Mouse (Mus musculus): ENCODE measurements around the gene Sertad1. TPM values are rescaled to one million over a fixed set of nuclear protein-coding genes. Genes with fewer than 3 reads are reported as not detected.
A peak's percentile ranks its signal among the peaks of the same experiment; 100 is the strongest.

Gene Sertad1
- 17.7 and 18.6 TPM in 2 replicates for polyA plus RNA-seq (2016; fragmentation: Nextera tagmentation; extraction: Ambion mirVana)

DNA sequence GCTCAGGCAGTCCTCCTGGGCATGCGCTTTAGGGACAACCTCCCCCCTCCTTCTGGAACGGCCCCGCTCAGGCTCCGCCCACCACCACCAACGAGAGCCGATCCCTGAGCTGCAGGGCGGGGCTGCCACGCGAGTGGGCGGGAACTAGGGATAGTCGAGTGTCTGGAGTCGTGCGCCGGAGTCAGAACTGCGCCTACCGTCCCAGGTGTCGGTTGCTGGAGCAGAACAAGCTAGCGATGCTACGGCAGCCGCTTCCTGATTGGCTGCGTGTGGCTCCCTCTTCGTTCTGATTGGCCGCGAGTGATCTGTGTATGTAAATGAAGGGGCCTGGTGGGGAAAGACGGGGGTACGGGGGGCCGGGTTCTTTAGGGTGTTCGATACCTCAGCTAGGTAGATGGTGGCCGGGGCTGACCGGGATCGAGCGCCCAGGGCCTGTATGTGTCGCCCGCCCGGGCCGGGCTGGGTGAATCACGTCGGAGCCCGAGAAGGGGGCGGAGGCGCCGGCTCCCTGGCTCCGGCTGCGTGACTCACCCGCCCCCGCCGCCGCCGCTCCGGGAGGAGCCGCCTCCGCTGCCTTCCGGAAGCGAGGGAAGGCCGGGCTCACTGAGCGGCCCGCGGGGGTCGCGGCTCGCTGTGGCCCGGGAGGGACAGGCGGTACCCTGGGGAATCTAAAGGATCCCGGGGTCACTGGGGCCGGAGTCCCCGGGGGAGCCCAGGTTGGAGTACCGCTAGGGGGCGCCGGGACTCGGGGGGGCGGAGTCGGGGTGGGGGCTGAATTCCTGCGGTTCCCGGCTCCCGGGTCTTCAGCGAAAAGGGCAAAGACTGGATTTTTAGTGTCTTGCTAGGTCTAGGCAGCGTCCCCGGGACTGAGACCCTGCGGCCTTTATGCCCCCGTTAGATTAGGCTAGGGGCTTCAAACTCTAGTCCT lies at the start of gene Sertad1:
TSS of gene Sertad1 (plus strand) at position 141 of the 928 bp plus-strand sequence.
- Histone ChIP-seq H3K36me3 (replicated peaks) (peaks cover 10% of the 10 kb centered on the region), H3K27ac (peak within 1 kb of the TSS; percentile 92), H3K9me3 (no peaks in the 10 kb centered on the region), H3K4me1 (peaks cover 54% of the 10 kb centered on the region), H3K4me3 (peak within 1 kb of the TSS; percentile 65), H3K27me3 (ENCODE audit: poor library complexity, severe bottlenecking) (peaks cover 15% of the 10 kb centered on the region)
- DNase-seq (ENCODE audit: extremely low spot score, low spot score) = peak; percentile 100
- under 1% methylated on average over 78 of the region's 80 CpGs for whole genome bisulfite sequencing

DNA sequence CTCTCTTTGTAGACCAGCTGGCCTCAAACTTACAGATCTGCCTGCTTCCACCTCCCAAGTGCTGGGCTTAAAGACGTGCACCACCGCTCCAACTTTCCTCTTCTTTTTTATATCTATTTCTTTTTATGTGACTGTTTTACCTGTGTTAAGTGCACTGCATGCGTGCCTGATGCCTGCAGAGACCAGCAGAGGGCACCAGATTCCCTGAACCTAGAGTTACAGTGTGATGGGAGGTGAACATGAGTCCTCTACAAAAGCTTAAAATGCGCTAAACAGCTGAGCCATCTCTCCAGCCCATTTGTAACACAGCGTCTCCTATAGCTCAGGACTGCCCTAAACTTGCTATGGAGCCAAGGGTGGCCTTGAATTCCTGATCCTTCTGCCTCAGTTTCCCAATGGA lies 49.2 kb upstream of the Sertad1 start:
- WGBS = 61% methylated on average over 5 of the region's 5 CpGs

DNA sequence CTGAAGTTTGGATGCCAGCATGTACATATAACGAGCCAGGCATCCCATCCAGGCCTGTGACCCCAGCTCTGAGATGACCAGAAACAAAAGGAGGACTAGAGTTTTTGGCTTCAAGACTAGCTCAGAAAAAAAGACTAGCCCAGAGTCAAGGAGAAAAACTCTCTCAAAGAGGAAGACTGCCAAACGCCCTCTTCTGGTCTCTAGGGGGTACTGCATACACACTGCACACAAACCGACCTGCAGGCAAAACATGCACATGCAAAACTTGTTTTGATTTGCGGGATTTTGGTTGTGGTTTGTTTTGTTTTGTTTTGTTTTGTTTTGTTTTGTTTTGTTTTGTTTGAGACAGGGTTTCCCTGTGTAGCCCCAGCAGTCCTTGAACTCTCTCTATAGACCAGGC lies 46.7 kb upstream of the Sertad1 start:
- WGBS = 79% methylated on average over 4 of the region's 4 CpGs
- Histone ChIP-seq H3K4me3 (no peak overlapping the region), H3K36me3 (replicated peaks) (no peaks in the 10 kb centered on the region), H3K27ac (no peak overlapping the region), H3K27me3 (ENCODE audit: poor library complexity, severe bottlenecking) (peaks cover 14% of the 10 kb centered on the region), H3K4me1 (no peaks in the 10 kb centered on the region), H3K9me3 (no peaks in the 10 kb centered on the region)
- no peak for DNase-seq (ENCODE audit: extremely low spot score, low spot score)

More for the DNA sequence above, 49.2 kb upstream of the Sertad1 start:
- peaks cover 28% of the 10 kb centered on the region for H3K27me3 ChIP-seq (ENCODE audit: poor library complexity, severe bottlenecking)
- H3K36me3 ChIP-seq (replicated peaks) = no peaks in the 10 kb centered on the region
- H3K9me3 ChIP-seq = no peaks in the 10 kb centered on the region
- no peak overlapping the region for H3K4me3 ChIP-seq
- H3K27ac ChIP-seq = no peak overlapping the region
- peak; percentile 24 for DNase-seq (ENCODE audit: extremely low spot score, low spot score)
- H3K4me1 ChIP-seq = no peaks in the 10 kb centered on the region

GRCm38 (mm10) chr7:27446051-27446450 lies 40.7 kb upstream of the Sertad1 start:
- Histone ChIP-seq H3K27me3 (ENCODE audit: poor library complexity, severe bottlenecking) (peaks cover 48% of the 10 kb centered on the region), H3K36me3 (replicated peaks) (no peaks in the 10 kb centered on the region), H3K4me1 (peaks cover 25% of the 10 kb centered on the region), H3K9me3 (no peaks in the 10 kb centered on the region), H3K4me3 (peak overlapping the region; percentile 66), H3K27ac (peak overlapping the region; percentile 33; the same call in 1 of the 2 replicates)
- WGBS = under 1% methylated on average over 18 of the region's 18 CpGs
- no peak for DNase-seq (ENCODE audit: extremely low spot score, low spot score)

DNA sequence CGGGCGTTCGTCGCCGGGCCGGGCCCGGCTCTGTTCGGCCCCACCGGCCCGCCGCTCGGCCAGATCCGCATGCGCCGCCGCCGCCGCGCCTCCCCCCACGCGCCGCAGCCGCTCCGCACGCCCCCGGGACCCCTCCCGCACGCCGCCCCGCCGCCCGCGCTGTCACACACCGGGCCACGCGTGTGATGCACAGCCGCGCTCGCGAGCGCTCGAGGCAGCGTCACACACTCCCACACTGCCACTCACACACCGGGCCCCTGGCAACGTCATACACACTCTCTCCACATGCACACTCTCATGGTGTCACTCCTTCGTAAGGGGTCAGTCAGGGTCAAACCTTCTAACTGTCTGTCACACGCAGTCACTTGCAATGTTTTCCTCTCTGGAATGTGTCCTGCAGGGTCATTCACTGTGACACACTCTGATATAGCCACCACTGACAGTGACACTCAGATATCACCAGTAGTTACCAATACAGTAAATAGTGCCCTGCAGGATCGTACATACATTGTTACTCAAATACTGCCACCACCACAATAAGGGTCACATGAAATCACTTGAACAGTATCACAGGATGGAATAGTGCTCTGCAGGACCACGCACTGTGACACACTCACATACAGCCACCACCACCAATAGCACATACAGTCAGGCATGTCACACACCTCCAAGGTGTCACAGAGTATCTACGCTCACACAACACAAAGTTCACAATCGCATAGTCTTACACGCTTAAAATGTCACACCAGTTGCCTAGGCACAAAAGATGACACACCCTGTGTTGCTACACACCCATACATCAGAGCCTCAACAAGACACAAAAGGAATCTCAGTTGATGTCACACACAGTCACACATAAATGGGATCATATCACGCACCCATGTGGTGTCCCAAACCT lies 39.9 kb upstream of the Sertad1 start:
- 7% methylated on average over 53 of the region's 53 CpGs for WGBS
- DNase-seq (ENCODE audit: extremely low spot score, low spot score) = peak; percentile 18
- H3K27me3 ChIP-seq (ENCODE audit: poor library complexity, severe bottlenecking) = peaks cover 48% of the 10 kb centered on the region
- peak overlapping the region; percentile 33; the same call in 1 of the 2 replicates for H3K27ac ChIP-seq
- H3K4me3 ChIP-seq = peak overlapping the region; percentile 66
- peaks cover 25% of the 10 kb centered on the region for H3K4me1 ChIP-seq
- H3K9me3 ChIP-seq = no peaks in the 10 kb centered on the region
- H3K36me3 ChIP-seq (replicated peaks) = no peaks in the 10 kb centered on the region

DNA sequence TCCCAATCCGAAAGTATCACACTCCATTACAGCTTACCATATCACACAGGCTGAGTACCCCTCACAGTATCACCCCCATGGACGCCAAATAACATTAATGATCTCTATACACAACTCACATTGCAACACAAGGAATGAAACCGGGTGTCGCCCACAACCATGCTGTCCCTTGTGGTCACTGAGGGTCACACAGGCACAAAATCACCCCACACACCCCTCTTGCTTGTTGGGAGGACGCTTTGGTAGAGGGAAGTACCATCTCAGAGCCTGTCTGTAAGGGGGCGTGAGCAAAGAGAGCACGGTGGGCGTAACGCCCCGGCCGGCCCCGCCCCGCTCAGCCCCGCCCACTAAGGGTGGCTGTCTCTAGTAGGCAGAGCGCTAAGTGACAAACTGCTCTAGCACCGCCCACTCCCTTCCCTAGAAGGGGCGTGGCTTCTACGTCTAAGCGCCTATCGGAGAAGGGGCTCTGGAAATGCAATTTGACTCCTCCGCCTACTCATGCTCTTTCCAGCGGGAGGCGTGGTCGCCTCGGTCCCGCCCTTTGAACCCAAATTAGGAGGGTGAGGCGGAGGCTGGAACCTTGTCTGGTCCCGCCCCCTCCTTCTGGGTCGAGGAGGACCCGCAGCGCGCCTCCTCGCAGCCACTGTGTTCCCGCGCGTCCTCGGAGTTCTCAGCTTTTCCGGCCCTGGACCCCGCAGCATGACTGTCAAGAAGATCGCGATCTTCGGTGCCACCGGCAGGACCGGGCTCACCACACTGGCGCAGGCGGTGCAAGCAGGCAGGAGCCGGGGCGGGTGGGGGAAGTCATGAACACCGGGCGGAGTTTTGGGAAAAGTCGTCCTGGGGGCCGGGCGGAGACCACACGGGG lies 39.1 kb upstream of the Sertad1 start, which contains the start of the genes Sptbn4 and Blvrb:
TSS of gene Sptbn4 (minus strand) at position 268 of the 868 bp plus-strand sequence.
TSS of gene Blvrb (plus strand) at position 560 of the 868 bp plus-strand sequence.
- H3K9me3 ChIP-seq = no peaks in the 10 kb centered on the region
- H3K4me1 ChIP-seq = peaks cover 33% of the 10 kb centered on the region
- peak within 1 kb of the TSS; percentile 66 for H3K4me3 ChIP-seq
- under 1% methylated on average over 54 of the region's 54 CpGs for WGBS
- peaks cover 48% of the 10 kb centered on the region for H3K27me3 ChIP-seq (ENCODE audit: poor library complexity, severe bottlenecking)
- H3K36me3 ChIP-seq (replicated peaks) = no peaks in the 10 kb centered on the region
- H3K27ac ChIP-seq = peak within 1 kb of the TSS; percentile 77
- peak; percentile 98 for DNase-seq (ENCODE audit: extremely low spot score, low spot score)

DNA sequence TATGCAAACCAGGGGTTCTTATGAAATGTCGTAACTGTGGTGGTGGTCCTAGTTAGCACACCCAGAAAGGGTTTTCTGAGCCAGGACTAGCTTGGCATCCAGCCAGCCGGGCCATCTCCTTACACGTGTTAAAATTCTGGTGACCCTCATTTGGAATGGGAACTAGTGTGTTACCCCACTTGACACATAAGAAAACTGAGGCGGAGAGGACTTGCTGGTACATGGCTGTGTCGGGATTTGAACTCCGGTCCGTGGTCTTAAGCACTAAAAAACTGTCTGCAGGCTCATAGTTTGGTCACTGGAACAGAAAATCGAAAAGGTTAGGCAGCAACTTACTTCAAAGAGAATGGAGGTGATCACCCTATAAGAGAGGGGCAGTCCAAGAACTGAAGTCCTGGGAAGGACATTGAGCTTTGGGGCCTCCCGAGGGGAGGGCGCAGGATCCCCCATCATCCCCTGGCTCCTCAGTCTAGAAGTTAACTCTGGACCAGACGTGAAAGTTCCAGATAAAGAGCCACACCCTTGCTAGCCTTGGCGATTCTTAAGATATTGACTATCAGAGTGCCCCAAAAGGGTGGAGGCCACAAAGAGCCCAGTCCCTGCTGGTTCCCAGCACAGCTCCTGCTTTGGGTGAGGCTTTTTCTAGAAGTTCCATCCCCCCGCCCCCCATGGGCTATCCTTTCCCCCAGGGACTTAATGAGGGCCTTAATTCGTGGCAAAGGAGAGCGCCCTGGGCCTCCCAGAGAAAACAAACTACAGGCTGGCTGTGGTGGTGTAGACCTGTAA lies 38.1 kb upstream of the Sertad1 start:
- no peaks in the 10 kb centered on the region for H3K36me3 ChIP-seq (replicated peaks)
- peaks cover 48% of the 10 kb centered on the region for H3K27me3 ChIP-seq (ENCODE audit: poor library complexity, severe bottlenecking)
- peak overlapping the region; percentile 77 for H3K27ac ChIP-seq
- H3K9me3 ChIP-seq = no peaks in the 10 kb centered on the region
- DNase-seq (ENCODE audit: extremely low spot score, low spot score) = no peak
- peak overlapping the region; percentile 66 for H3K4me3 ChIP-seq
- 56% methylated on average over 15 of the region's 15 CpGs for WGBS
- peaks cover 33% of the 10 kb centered on the region for H3K4me1 ChIP-seq

GRCm38 (mm10) chr7:27449256-27449862 lies 37.4 kb upstream of the Sertad1 start:
- no peaks in the 10 kb centered on the region for H3K9me3 ChIP-seq
- H3K4me1 ChIP-seq = peaks cover 33% of the 10 kb centered on the region
- H3K4me3 ChIP-seq = no peak overlapping the region
- H3K36me3 ChIP-seq (replicated peaks) = no peaks in the 10 kb centered on the region
- 58% methylated on average over 10 of the region's 10 CpGs for whole genome bisulfite sequencing
- H3K27me3 ChIP-seq (ENCODE audit: poor library complexity, severe bottlenecking) = peaks cover 44% of the 10 kb centered on the region
- peak; percentile 50 for DNase-seq (ENCODE audit: extremely low spot score, low spot score)
- H3K27ac ChIP-seq = no peak overlapping the region

DNA sequence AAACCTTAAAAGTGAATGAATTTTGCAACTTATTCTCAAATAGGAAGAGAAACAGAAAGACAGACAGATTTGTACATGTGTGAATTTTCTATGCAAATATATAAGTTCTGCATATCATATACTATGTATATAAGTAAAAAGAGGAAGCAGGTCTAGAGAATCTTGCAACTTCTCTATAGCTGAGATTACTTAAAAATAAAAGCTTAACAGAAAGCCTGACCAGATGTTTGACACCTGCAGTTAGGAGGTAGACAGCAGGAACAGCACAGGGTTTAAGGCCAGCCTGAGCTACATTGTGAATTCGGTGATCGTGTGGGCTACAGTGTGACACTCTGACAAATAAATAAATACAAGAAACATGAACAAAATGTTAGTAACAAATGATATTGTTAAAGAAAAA lies 35.4 kb upstream of the Sertad1 start:
- Histone ChIP-seq H3K9me3 (no peaks in the 10 kb centered on the region), H3K36me3 (replicated peaks) (no peaks in the 10 kb centered on the region), H3K27me3 (ENCODE audit: poor library complexity, severe bottlenecking) (peaks cover 24% of the 10 kb centered on the region), H3K4me1 (peaks cover 27% of the 10 kb centered on the region), H3K4me3 (no peak overlapping the region), H3K27ac (no peak overlapping the region)
- no peak for DNase-seq (ENCODE audit: extremely low spot score, low spot score)
- WGBS = 94% methylated on average over 2 of the region's 2 CpGs

- no peak overlapping the region for H3K27ac ChIP-seq
- peaks cover 17% of the 10 kb centered on the region for H3K4me1 ChIP-seq
- DNase-seq (ENCODE audit: extremely low spot score, low spot score) = no peak
- peaks cover 15% of the 10 kb centered on the region for H3K27me3 ChIP-seq (ENCODE audit: poor library complexity, severe bottlenecking)
- H3K36me3 ChIP-seq (replicated peaks) = no peaks in the 10 kb centered on the region
- H3K4me3 ChIP-seq = no peak overlapping the region
- WGBS = 55% methylated on average over 13 of the region's 13 CpGs
- H3K9me3 ChIP-seq = no peaks in the 10 kb centered on the region
Observed at GRCm38 (mm10) chr7:27452206-27452770, 34.4 kb upstream of the Sertad1 start.
